Mouse (Mus musculus) layer of hippocampus, adult 9-11 months (tissue): ENCODE results near the gene Mms19.

Source experiments
- DNase-seq: peaks from one replicate; pipeline ENCODE4 v3.0.0; 2022

Gene Mms19

GRCm38 (mm10) chr19:41998770-41999548 is 18.0 kb upstream of the Mms19 start:
- no peak for DNase-seq

- DNase-seq: no peak
Measured at GRCm38 (mm10) chr19:41997090-41997489, 16.1 kb upstream of the Mms19 start.

DNA sequence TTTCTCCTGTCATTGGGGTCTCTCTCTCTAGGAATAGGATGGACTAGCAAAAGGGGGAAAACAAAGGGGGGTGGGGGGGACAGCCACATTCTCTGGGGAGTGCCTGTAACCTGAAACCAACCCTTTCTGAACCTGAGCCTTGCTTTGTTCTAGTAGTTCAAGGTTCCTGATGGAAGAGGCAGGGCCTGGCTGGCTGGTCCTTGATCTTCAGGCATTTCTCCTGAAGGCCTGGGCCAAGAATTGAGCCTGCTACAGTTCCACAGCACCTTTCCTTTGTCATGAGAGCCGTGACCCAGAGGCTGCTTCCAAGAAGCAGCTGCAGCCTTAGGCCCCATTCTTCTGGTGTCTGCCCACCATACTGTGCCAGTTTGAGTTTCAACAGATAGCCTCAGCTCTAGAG is 14.5 kb upstream of the Mms19 start:
- DNase-seq: no peak

- no peak for DNase-seq
Measured at GRCm38 (mm10) chr19:41994023-41994422, 13.1 kb upstream of the Mms19 start.

DNA sequence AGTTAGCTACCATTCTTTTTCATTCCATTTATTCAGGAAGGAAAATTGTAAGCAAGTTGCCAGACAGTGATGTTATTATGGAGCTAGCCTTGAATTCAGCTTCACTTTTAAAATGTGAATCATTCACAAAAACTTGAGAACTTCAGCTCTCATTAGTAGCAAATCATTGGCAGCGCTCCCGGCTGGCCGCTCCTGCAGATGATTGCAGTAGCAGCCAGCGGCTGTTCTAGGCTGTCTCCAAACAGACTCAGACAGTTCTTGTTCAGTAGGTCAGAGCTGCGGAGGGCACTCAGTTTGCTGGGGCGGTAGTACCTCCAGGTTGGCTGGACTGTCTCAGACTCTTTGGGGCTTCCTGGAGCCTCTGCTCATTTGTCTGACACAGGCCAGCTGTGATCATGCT is 12.5 kb upstream of the Mms19 start:
- peak; percentile 71 for DNase-seq

DNA sequence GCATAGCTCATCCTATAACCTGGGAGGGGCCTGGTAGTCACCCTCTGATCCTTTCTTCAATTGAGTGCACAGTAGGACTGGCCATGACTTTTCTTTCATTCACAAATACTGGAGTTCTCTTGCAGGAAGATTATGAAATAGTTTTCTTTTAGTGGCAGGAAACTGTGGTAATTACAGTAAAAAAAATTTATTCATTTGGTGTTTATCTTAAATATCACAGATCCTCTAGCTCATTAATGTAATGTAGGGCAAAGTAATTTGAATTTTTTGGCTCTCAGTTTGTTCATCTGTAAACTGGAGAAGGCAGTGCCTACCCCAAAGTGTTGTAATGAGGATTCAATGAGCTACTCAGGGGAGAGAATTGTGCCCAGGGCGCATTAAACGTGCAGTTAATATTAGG is 12.0 kb upstream of the Mms19 start:
- no peak for DNase-seq

DNA sequence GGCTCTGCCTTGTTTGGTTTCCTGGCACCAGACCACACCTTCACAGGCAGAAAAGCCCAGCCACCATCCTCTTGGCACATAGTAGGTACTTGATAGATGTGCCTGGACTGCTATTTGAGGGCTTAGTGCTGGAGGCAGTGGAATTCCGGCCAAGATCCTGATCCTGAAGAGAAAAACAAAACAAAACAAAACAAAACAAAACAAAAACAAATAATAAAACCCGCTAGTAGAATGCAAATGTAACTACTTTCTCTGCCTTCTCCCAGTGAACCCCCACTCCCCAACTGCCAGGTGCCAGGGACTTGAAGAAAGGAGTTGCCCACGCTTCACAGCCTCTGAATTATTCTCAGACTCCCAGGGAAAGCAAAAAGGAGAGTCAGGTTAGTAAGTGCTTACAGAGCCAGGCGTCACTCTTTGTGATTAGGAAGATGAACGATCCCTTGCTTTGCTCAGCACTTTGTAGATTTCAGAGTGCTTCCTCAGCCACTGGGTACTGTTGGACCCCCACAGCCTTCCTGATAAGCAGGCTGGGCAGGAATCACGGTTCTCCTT is 11.0 kb upstream of the Mms19 start:
- no peak for DNase-seq

- peak; percentile 27 for DNase-seq
Measured at GRCm38 (mm10) chr19:41989810-41990209, 8.9 kb upstream of the Mms19 start.

- DNase-seq: no peak
Measured at GRCm38 (mm10) chr19:41987206-41987605, 6.2 kb upstream of the Mms19 start.

DNA sequence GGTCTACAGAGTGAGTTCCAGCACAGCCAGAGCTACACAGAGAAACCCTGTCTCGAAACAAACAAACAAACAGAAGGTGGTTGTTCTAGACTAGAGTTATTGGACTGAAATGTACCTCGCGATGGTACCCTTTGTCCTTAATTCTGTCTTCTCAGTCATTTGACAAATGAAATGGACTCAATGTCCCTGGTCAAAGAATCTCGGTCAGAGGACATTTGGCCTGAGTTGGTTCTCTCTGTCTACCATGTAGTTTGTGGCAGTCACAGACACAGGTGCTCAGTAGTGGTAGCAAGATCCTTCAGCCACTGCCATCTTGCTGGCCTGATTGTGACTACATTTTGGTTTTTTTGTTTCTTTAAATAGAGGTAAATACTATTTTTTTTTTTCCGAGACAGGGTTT is 5.0 kb upstream of the Mms19 start:
- DNase-seq: no peak

DNA sequence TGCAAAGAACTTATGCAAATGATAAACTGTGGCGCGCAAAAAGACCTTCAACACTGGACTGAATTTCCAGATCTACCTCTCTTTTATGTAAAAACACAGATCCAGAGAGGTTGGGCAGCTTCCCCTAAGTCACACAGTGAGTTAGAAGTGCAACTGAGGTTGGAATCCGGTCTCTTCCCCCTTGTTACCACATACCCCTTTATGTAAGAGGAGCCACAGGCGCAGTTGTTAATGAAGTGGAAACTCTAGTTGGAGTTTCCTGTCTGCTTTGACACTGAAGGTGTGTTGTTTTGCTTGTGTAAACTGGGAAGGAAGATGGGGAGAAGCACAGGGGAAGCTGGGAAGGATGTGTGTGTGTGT is 1.8 kb upstream of the Mms19 start:
- DNase-seq: no peak

DNA sequence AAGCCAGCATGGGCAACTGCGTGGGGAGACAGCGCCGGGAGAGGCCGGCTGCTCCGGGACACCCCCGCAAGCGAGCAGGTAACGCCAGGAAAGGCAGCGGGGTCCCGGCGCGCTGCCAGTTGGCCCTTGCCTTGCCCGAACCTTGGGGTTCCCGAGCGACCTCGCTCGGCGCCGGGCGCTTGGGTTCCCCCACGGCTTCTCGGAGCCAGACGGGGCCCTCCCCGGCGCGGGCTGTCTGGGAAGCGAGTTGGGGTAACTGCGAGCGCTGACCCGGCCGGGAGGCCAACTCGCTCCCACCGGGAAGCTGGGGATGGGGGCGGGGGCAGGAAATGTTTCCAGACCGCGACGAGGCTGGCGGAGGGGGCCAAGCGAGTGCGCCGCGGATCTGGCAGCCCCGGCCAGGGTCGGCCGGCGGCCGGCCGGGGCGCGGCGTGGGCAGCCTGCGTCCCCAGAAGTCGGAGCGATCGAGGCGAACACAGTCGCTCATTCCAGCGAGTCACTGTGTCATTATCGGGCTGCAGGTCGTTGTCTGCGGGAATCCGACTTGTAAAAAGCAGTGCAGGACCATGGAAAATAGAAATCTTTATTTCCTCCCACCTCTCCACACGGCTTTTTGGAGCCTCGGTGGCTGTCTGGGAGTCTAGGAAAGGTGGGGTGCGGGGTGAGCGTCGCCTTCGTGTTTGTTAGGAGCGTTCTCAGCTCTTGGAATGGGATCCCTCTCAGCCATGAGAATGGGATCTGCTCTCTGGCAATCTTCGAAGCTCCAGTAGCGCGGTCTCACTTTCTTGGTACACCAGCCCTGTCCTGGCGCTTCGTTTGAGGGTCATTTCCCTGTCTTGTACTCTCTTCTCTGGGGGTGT is 1.2 kb upstream of the Mms19 start:
- no peak for DNase-seq

DNA sequence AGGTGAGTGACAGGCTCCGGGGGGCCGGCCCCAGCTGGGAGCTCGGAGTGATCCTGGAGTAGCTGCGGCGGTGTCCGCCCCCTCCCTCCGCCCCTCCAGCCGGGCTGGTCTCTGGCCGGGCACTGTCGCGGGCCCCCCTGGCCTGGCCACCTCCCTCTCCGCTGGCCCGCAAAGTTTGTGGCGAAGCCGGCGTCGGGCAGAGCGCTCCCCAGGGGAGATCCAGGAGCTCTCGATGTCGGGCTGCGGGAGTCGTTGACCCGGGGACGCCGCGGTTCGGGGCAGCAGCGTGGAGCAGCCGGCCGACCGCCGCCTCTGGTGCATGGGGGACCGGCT is 604 bp upstream of the Mms19 start, which contains the start of gene Ubtd1:
TSS of gene Ubtd1 (plus strand) at position 169 of the 333 bp plus-strand sequence.
- DNase-seq: no peak

DNA sequence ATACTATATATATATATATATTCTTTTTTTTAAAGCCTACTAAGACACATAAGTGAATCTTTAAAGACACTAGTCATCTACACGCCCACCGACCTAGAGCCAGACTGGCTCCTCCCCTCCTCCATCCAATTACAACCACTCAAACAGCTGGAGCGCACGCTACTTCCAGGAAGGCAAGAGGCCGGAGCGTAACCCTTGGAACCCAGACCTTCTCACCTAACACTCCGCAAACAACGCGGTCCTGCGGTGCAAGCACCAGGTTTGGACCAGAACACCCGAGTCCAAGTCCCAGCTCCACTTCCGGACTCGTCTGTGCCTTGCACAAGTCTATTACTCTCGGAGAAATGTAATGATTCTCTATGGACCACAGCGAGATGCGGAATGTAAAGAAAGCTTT is 537 bp downstream of the Mms19 start:
- DNase-seq: peak; percentile 54

- peak; percentile 57 for DNase-seq
Measured at GRCm38 (mm10) chr19:41973891-41974794, 6.8 kb downstream of the Mms19 start.

DNA sequence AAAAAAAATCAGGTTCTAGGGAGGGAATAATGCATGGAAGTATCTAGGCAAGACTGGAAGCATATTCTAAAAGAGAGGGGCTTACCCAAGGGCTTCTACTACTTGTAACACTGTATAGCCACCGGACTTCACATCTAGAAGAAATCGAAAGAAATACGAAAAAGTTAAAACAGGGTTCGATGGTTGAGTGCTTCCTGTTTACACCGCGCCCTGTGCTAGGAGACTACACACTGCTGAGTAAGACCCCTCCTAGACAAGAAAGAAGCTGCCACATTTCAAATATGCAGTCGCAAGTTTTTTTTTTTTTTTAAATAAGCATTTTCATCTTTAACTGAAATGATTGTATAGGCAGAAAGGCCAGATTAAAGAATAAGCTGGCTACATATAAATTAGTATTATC is 11.3 kb downstream of the Mms19 start:
- no peak for DNase-seq

GRCm38 (mm10) chr19:41953574-41953973 is 27.4 kb downstream of the Mms19 start:
- peak; percentile 52 for DNase-seq

- no peak for DNase-seq
Measured at GRCm38 (mm10) chr19:41952287-41952686, 28.7 kb downstream of the Mms19 start.

DNA sequence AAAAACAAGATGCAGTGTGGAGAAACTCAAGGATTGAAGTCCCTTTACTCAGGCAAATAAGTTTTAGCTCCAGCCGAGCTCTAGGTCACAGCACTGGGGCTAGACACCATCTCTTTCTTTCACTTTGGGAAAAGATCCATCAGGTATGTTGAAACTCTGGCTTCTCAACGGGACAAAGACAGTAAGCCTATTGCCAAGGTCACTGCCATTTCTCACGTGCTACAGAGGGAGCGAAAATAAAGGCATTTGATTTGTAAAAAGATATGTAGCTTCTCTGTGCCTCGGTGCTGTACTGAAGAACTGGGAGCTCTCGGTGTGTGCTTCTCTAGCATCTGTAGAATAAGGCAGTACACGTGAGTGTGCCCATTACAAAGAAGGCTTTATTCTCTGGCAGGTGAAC is 37.1 kb downstream of the Mms19 start:
- no peak for DNase-seq

DNA sequence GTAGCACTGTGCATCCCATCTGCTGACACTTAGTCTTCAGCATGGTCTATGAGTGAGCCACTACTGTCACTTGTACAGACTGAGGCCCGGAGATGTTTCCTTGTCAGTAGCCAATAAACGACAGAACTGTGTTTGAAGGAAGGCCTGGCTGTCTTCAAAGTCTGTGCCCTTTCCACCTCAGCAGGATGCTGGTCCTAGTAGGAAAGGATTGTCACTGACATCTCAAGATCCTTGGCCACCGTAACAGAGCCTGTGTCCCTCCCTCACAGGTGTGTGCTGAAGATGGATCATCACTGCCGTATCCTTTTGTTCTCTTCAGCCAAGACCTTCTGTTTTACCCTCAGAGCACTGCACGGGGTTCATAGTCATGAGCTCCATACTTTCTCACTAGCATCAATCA is 42.4 kb downstream of the Mms19 start:
- DNase-seq: no peak

DNA sequence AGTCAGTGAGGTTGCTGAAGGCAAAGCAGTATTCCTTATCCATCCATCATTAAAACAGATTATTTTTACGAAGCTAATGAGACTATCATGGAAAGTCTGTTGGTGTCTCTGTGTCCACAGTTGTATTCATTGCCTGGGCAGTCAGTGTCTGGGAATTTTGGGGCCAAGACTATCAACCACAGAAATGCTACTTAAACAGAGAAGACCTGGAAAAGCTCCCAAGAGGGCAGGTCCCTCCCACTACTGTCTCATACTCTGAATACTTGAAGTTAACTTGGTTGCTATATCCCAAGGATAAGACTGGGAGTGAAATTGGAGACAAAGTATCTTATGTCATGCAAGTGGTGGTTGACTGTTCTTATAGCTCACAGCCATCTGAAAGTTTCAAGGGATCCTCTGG is 45.0 kb downstream of the Mms19 start:
- no peak for DNase-seq

- no peak for DNase-seq
Measured at GRCm38 (mm10) chr19:41934124-41934523, 46.8 kb downstream of the Mms19 start.
